Mouse (Mus musculus) ES-E14 (cell line): ENCODE data around the gene 5830473C10Rik. TPM values are rescaled to one million over a fixed set of nuclear protein-coding genes. Genes with fewer than 3 reads are reported as not detected.

Source experiments
- DNase-seq: peaks from one replicate; pipeline ENCODE4 v3.0.0-alpha.2; 2013; ENCODE audit warnings: low read depth, low spot score
- H3K27ac ChIP-seq: 2 replicates; pipeline ENCODE4 v1.5.1; 2012; ENCODE audit warnings: low read depth, mild to moderate bottlenecking, low read length, moderate library complexity, mixed read lengths; ENCODE audit not compliant: poor library complexity, insufficient read depth, severe bottlenecking
- H3K36me3 ChIP-seq: 2 replicates; pipeline ENCODE4 v1.6.1; 2012; ENCODE audit warnings: mild to moderate bottlenecking, low read length, moderate library complexity, mixed read lengths; ENCODE audit not compliant: control insufficient read depth, poor library complexity, insufficient read depth, severe bottlenecking
- H3K4me1 ChIP-seq, 2 experiments: fragments of 150-350 bp in 1 of 2; sonication (generic) in 1 of 2; 2 replicates each; pipeline ENCODE4 v1.6.1; 2012; ENCODE audit warnings: low read length in 2 of 2, mild to moderate bottlenecking in 1 of 2, mixed read lengths in 1 of 2; ENCODE audit not compliant: control insufficient read depth in 2 of 2, insufficient read depth in 2 of 2, poor library complexity in 1 of 2
- H3K4me3 ChIP-seq, 2 experiments: fragments of 150-350 bp in 1 of 2; sonication (generic) in 1 of 2; 2 replicates each; pipeline ENCODE4 v1.5.1; 2012; ENCODE audit warnings: low read length in 2 of 2, low read depth in 1 of 2, mild to moderate bottlenecking in 1 of 2, mixed read lengths in 1 of 2; ENCODE audit not compliant: insufficient read depth in 1 of 2, poor library complexity in 1 of 2, severe bottlenecking in 1 of 2
- H3K9ac ChIP-seq: 2 replicates; pipeline ENCODE4 v1.6.1; 2012; ENCODE audit warnings: low read depth, mild to moderate bottlenecking, low read length, mixed read lengths; ENCODE audit not compliant: poor library complexity, insufficient read depth, severe bottlenecking
- H3K9me3 ChIP-seq: fragments of 150-350 bp; sonication (generic); 2 replicates; pipeline ENCODE4 v1.6.1; 2012; ENCODE audit warnings: low read depth, mild to moderate bottlenecking, low read length; ENCODE audit not compliant: control insufficient read depth, insufficient read depth
- CHD2 ChIP-seq: IDR thresholded peaks from 2 replicates; pipeline ENCODE4 v1.6.1; 2014; ENCODE audit warnings: mild to moderate bottlenecking, low read depth, low read length, inconsistent platforms
- HCFC1 ChIP-seq: IDR thresholded peaks from 2 replicates; pipeline ENCODE4 v1.6.1; 2012; ENCODE audit warnings: low read length, inconsistent platforms, borderline replicate concordance; ENCODE audit not compliant: insufficient read depth
- MAFK ChIP-seq: IDR thresholded peaks from 2 replicates; pipeline ENCODE4 v1.6.1; 2014; ENCODE audit warnings: mild to moderate bottlenecking, low read depth, low read length, inconsistent platforms; ENCODE audit not compliant: insufficient read depth
- ZC3H11A ChIP-seq: IDR thresholded peaks from 2 replicates; pipeline ENCODE4 v1.6.1; 2012; ENCODE audit warnings: low read depth, mild to moderate bottlenecking, inconsistent platforms, low read length, borderline replicate concordance
- ZNF384 ChIP-seq: IDR thresholded peaks from 2 replicates; pipeline ENCODE4 v1.6.1; 2012; ENCODE audit warnings: low read depth, low read length, inconsistent platforms
- in situ Hi-C, 2 experiments: fragments of 600-800 bp; cut with MboI; formaldehyde crosslinking; loops; one replicate each; pipeline ENCODE4 v1.15.1; 2025; ENCODE audit warnings: low sequenced_read_pairs in 2 of 2, inconsistent platforms in 1 of 2; ENCODE audit not compliant: unreplicated experiment in 2 of 2
- total RNA-seq: library from RNA; depleted of rRNA; stranded (reverse); fragments of 300-350 nt; gene quantifications from 2 replicates; pipeline ENCODE4 v1.2.3, GENCODE M21; 2012

5830473C10Rik gene
- total RNA-seq, 1 experiment = not detected

DNA sequence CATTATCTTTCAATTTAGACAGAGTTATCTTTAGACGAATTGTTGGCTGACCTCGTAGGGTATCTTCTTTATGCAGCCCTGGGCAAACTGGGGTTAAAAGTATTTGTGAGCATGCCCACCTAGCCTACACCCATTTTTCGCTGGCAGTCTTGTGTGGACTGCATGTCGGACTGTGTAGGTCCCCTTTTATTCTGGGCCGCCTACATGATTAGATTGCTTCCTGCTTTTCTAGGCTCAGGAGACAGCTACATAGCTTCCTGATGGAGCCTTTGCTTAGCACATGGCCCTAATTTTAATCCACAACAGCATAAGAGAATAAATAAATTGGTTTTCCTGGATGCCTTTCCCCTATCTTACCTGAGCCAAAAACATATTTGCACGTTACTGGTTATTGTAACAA, 35.2 kb downstream of the 5830473C10Rik start:
- Histone ChIP-seq H3K4me3 (no peak overlapping the region), H3K27ac (no peak overlapping the region), H3K9ac (no peak overlapping the region), H3K36me3 (no peaks in the 10 kb centered on the region), H3K4me1 (no peaks in the 10 kb centered on the region), H3K9me3 (no peaks in the 10 kb centered on the region)
- in situ Hi-C loops = loop anchor here in 1 of 2 experiments (25.0 kb wide), 1 partner anchor 384 kb away; the partner anchor contains the start of gene Cox18
- TF ChIP-seq CHD2 = no peak
- no peak for TF ChIP-seq MAFK
- no peak for TF ChIP-seq HCFC1
- no peak for TF ChIP-seq ZC3H11A
- no peak for TF ChIP-seq ZNF384
- no peak for DNase-seq

DNA sequence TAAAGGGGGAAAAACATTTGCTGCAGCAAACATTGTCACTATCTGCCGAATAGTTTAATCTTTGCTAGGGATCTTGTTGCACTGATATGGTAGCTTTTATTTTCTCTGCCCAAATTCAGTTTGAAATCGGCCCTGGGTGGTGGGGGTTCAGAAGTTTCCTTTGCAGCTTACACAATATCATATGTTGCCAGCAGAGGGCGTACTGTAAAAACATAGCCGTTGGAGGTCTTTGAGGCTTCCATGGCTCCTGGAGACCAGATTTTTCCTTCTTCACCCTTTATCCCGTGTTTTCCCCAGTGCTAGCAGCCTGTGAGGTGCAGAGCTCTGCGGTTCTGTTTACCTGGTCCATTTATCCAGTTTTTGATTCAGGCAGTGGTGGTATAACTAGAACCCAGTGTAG, 40.6 kb downstream of the 5830473C10Rik start:
- TF ChIP-seq ZC3H11A (no peak), MAFK (no peak), ZNF384 (no peak), CHD2 (no peak)
- no peaks in the 10 kb centered on the region for H3K4me1 ChIP-seq
- in situ Hi-C loops = no loop called here
- H3K9ac ChIP-seq = no peak overlapping the region
- no peak overlapping the region for H3K27ac ChIP-seq
- peak; percentile 42 for DNase-seq
- no peaks in the 10 kb centered on the region for H3K9me3 ChIP-seq
- H3K4me3 ChIP-seq = no peak overlapping the region
- H3K36me3 ChIP-seq = no peaks in the 10 kb centered on the region

- no peak for TF ChIP-seq CHD2
- no peak for TF ChIP-seq HCFC1
- TF ChIP-seq ZNF384 = no peak
- TF ChIP-seq ZC3H11A = no peak
- TF ChIP-seq MAFK = no peak
- DNase-seq = no peak
- Histone ChIP-seq H3K36me3 (no peaks in the 10 kb centered on the region), H3K27ac (no peak overlapping the region), H3K9ac (no peak overlapping the region), H3K9me3 (no peaks in the 10 kb centered on the region), H3K4me1 (no peaks in the 10 kb centered on the region), H3K4me3 (no peak overlapping the region)
- in situ Hi-C loops = no loop called here
Observed at GRCm38 (mm10) chr5:90603407-90603923, 42.6 kb downstream of the 5830473C10Rik start.

DNA sequence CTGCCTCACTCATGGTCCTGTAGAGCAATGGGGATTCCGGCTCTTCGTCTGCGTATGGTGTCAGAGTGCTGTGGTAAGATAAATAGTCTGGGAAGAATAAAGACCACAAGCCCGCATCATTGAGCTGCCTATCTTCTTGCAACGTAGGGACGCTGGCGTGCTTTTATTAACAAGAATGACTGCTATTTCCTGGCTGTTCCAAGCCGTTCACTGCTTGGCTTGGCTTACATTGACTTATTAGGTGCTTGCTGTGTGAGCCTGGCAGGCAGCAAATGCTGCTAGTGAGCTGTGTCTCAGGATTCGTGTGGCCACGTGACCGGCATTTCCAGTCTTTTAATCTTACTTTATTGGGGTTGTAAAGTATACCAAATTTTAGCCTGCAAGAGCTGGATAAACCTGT, 48.0 kb downstream of the 5830473C10Rik start:
- H3K9ac ChIP-seq = no peak overlapping the region
- no peak overlapping the region for H3K4me3 ChIP-seq
- DNase-seq = no peak
- H3K36me3 ChIP-seq = no peaks in the 10 kb centered on the region
- H3K4me1 ChIP-seq = no peaks in the 10 kb centered on the region
- no peak overlapping the region for H3K27ac ChIP-seq
- no peaks in the 10 kb centered on the region for H3K9me3 ChIP-seq
- no peak for TF ChIP-seq HCFC1
- TF ChIP-seq ZNF384 = no peak
- TF ChIP-seq MAFK = no peak
- TF ChIP-seq ZC3H11A = no peak
- TF ChIP-seq CHD2 = no peak
- in situ Hi-C loops = no loop called here

GRCm38 (mm10) chr5:90611388-90611787, 50.5 kb downstream of the 5830473C10Rik start:
- Histone ChIP-seq H3K9ac (no peak overlapping the region), H3K27ac (no peak overlapping the region), H3K4me1 (no peaks in the 10 kb centered on the region), H3K36me3 (no peaks in the 10 kb centered on the region), H3K9me3 (no peaks in the 10 kb centered on the region), H3K4me3 (no peak overlapping the region)
- no peak for DNase-seq
- TF ChIP-seq MAFK = no peak
- TF ChIP-seq ZC3H11A = no peak
- TF ChIP-seq ZNF384 = no peak
- no peak for TF ChIP-seq HCFC1
- no peak for TF ChIP-seq CHD2
- in situ Hi-C loops = no loop called here
